Mouse (Mus musculus) liver, postnatal 0 days (tissue): ENCODE data around the gene Cacnb1. TPM values are rescaled to one million over a fixed set of nuclear protein-coding genes. Genes with fewer than 3 reads are reported as not detected.
A peak's percentile ranks its signal among the peaks of the same experiment; 100 is the strongest.

Source experiments
- ATAC-seq: fragments of 200-750 bp; cut with Nextera tagmentation; 2 replicates; pipeline ENCODE4 v1.8.0; 2017; ENCODE audit warnings: mild to moderate bottlenecking, moderate library complexity
- DNase-seq: peaks from one replicate; pipeline ENCODE4 v3.0.0-alpha.2; 2016
- H3K27ac ChIP-seq: fragments of 300-500 bp; sonication (generic); 2 replicates; pipeline ENCODE4 v1.5.1; 2014; ENCODE audit warnings: antibody characterized with exemption, moderate library complexity, mild to moderate bottlenecking, low read depth
- H3K27me3 ChIP-seq: fragments of 300-500 bp; sonication (generic); 2 replicates; pipeline ENCODE4 v1.6.1; 2014; ENCODE audit warnings: low read length, control low read depth, mixed read lengths; ENCODE audit not compliant: insufficient read depth
- H3K36me3 ChIP-seq: fragments of 300-500 bp; sonication (generic); replicated peaks from 2 replicates; pipeline ENCODE4 v1.6.1; 2014; ENCODE audit warnings: mild to moderate bottlenecking, control low read depth, low read length, moderate library complexity, mixed read lengths; ENCODE audit not compliant: insufficient read depth
- H3K4me1 ChIP-seq: fragments of 300-500 bp; sonication (generic); 2 replicates; pipeline ENCODE4 v1.6.1; 2014; ENCODE audit warnings: antibody characterized with exemption, mild to moderate bottlenecking, control low read depth; ENCODE audit not compliant: insufficient read depth
- H3K4me2 ChIP-seq: fragments of 300-500 bp; sonication (generic); 2 replicates; pipeline ENCODE4 v1.6.1; 2014; ENCODE audit warnings: low read depth, mild to moderate bottlenecking, low read length, moderate library complexity, mixed read lengths
- H3K4me3 ChIP-seq: fragments of 300-500 bp; sonication (generic); 2 replicates; pipeline ENCODE4 v1.5.1; 2014; ENCODE audit warnings: low read depth, low read length
- H3K9ac ChIP-seq: fragments of 300-500 bp; sonication (generic); replicated peaks from 2 replicates; pipeline ENCODE4 v1.6.1; 2014; ENCODE audit warnings: mild to moderate bottlenecking, moderate library complexity
- H3K9me3 ChIP-seq: fragments of 300-500 bp; sonication (generic); 2 replicates; pipeline ENCODE4 v1.6.1; 2016; ENCODE audit warnings: mild to moderate bottlenecking, control low read depth, low read length, mixed read lengths
- CTCF ChIP-seq: sonication (generic); IDR thresholded peaks from 2 replicates; pipeline ENCODE4 v1.5.1; 2016; ENCODE audit warnings: antibody characterized with exemption, low read depth
- EP300 ChIP-seq: IDR thresholded peaks from 2 replicates; pipeline ENCODE4 v1.6.1; 2016; ENCODE audit warnings: antibody characterized with exemption, low read depth, mild to moderate bottlenecking
- whole genome bisulfite sequencing: fragments of 180-500 bp; shearing (Covaris S2); extraction: QIAGEN DNeasy Blood & Tissue Kit; methylation state at CpG from one replicate; pipeline ENCODE4 v1.1.7; 2014; ENCODE audit not compliant: insufficient replicate concordance; 5-methylcytosine and 5-hydroxymethylcytosine counted together
- polyA plus RNA-seq: library from polyadenylated mRNA; unstranded; fragments of >200 nt; fragmentation: Nextera tagmentation; extraction: Ambion mirVana; gene quantifications from 2 replicates; pipeline ENCODE4 v1.2.1, GENCODE M21; 2015

Gene Cacnb1
- polyA plus RNA-seq, 1 experiment from 2014 or later = 0.23 TPM

DNA sequence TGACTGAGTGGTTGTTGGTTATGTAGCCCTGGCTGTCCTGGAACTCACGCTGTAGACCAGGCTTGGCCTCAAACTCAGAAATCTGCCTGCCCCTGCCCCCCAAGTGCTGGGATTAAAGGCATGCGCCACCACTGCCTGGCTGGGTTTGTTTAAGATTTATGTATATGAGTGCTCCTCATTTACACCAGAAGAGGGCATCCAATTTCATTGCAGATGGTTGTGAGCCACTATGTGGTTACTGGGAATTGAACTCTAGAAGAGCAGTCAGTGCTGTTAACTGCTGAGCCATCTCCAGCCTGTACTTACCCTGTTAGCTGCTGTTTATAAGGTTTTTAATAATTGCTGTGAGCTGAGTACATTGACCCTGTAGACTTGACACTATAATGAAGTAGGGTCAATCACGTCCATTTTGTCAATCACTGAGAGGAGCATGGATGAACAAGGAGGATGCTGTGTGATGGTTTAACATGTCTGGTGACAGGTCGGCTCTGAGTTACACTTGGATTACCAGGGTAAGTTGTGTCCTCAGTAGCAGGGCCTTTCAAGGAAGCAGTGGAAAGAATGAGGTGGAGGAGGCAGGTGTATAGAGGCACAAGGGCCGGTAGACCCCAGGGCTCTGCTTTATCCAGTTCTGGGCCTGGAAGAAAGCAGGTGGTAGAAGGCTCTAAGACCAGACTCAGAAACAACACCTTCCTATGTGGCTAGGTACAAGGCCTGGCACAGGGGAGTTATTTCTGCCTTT, 8.0 kb upstream of the Cacnb1 start:
- DNase-seq (no peak), ATAC-seq (no peak)
- Histone ChIP-seq H3K27me3 (peaks cover 5% of the 10 kb centered on the region; the same call in 1 of the 2 replicates), H3K27ac (no peak overlapping the region), H3K9me3 (no peaks in the 10 kb centered on the region), H3K4me3 (no peak overlapping the region), H3K36me3 (peaks cover 33% of the 10 kb centered on the region), H3K4me2 (no peak overlapping the region), H3K4me1 (peaks cover 4% of the 10 kb centered on the region), H3K9ac (no peak overlapping the region)
- peak; percentile 32 for TF ChIP-seq CTCF
- TF ChIP-seq EP300 = no peak
- WGBS = 68% methylated on average over 5 of the region's 5 CpGs

DNA sequence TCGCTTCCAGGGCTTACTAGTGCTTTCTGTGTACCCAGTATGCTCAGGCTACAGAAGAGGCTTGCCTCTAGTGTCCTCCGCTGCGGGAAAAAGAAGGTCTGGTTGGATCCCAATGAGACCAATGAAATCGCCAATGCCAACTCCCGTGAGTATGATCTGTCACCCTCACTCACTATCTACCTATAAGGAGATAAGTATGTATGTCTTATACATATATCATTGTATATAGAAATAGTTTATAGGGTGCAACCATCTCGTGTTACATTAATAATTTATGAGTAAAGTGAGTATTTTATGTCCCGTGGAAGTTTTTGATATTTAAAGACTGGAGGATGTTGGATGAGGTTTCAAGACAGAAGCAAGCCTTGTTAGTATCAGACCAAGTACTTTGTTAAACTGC, 5.0 kb upstream of the Cacnb1 start:
- Histone ChIP-seq H3K4me3 (peak overlapping the region; percentile 83), H3K27ac (no peak overlapping the region), H3K27me3 (no peaks in the 10 kb centered on the region), H3K4me2 (peak overlapping the region; percentile 93), H3K4me1 (peaks cover 7% of the 10 kb centered on the region), H3K36me3 (peaks cover 33% of the 10 kb centered on the region), H3K9ac (peak overlapping the region; percentile 90), H3K9me3 (no peaks in the 10 kb centered on the region)
- TF ChIP-seq CTCF = no peak
- TF ChIP-seq EP300 = no peak
- ATAC-seq (no peak), DNase-seq (no peak)
- WGBS = 12% methylated on average over 7 of the region's 7 CpGs

DNA sequence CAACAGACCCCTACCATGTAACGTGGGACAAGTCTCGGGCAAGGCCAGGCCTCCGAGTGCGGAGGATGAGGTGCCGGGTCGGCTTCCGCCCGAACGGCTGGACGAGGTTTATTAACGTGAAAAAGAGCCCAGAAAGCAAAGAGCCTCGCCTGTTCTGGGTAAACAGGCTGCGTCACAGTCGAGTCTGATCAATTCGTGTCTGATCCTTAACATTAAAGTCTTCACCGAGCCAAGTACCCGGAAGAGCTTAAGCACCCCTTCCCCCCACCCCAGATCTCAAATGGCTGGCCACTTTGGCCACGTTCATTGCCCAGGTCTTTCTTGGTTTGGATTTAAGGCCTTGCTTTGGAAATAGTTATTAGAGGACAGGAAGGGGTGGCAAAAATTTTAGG, 4.5 kb upstream of the Cacnb1 start:
- TF ChIP-seq CTCF = no peak
- TF ChIP-seq EP300 = no peak

DNA sequence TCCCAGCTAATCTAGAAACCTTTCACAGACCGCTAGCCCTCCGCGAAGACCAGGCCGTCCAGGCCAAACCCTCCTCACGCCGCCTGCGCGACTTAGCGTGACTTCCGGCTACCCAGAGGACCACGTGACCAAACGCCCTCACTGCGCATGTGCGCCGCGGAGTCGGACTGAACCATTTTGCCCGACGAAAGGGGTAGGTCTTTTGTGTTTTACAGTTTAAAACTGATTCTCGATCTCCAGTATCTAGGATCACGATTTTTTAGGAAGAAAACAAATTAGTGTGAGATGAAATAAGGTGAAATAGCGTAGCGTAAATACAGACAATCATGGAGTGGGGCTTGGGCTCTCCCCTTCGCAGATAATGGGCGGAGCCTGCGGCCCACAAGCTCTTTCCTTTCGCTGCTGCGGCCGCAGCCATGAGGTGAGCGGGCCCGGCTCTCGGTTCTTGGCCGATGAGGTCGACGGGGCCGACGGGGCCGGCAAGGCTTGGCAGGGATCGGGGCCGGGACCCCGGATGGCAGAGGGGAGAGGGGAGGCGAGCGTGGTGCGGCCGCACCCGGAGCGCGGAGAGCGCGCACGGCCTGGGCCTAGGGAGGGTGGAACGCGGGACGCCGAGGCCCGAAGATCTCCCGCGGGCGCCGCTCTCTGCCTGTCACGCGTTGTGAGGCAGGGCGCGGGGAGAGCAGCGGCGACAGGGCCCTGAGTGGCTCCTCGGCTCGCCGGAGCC, 3.9 kb upstream of the Cacnb1 start, which contains the start of gene Rpl19:
Rpl19 (plus strand) TSS at position 141 of the 727 bp plus-strand sequence.
- H3K9ac ChIP-seq = peak within 1 kb of the TSS; percentile 90
- peaks cover 13% of the 10 kb centered on the region for H3K4me1 ChIP-seq
- DNase-seq (peak; percentile 92), ATAC-seq (peak; percentile 87)
- H3K27me3 ChIP-seq = peaks cover 4% of the 10 kb centered on the region; the same call in 1 of the 2 replicates
- no peaks in the 10 kb centered on the region for H3K9me3 ChIP-seq
- H3K4me2 ChIP-seq = peak within 1 kb of the TSS; percentile 93
- peaks cover 33% of the 10 kb centered on the region for H3K36me3 ChIP-seq
- TF ChIP-seq CTCF = no peak
- peak; percentile 75; the same call in 1 of the 2 replicates for TF ChIP-seq EP300
- H3K4me3 ChIP-seq = peak within 1 kb of the TSS; percentile 83
- under 1% methylated on average over 65 of the region's 69 CpGs for WGBS
- peak within 1 kb of the TSS; percentile 84 for H3K27ac ChIP-seq

More for the DNA sequence above, 4.5 kb upstream of the Cacnb1 start:
- WGBS = 0% methylated on average over 18 of the region's 18 CpGs
- DNase-seq = no peak
- Histone ChIP-seq H3K27ac (peak overlapping the region; percentile 84), H3K36me3 (peaks cover 33% of the 10 kb centered on the region), H3K4me3 (peak overlapping the region; percentile 83), H3K9ac (peak overlapping the region; percentile 90), H3K27me3 (no peaks in the 10 kb centered on the region), H3K4me1 (peaks cover 8% of the 10 kb centered on the region), H3K9me3 (no peaks in the 10 kb centered on the region), H3K4me2 (peak overlapping the region; percentile 93)
- ATAC-seq = peak; percentile 7; the same call in 1 of the 2 replicates

DNA sequence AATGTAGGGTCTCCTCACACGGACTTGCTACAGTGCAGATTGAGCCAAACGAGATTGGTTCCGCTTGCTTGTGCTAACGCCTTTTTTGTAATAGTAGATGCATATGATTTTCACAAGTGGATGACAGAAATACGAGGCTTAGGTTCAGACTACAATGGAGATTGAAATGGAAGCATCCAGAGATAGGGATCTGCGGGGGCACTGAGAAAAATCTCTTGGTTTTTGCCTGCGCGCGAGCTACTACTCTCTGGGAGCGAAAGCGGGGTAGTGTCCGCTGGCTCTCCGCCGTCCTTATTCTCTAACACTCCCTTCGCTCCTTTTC, 3.4 kb upstream of the Cacnb1 start:
- H3K36me3 ChIP-seq = peaks cover 31% of the 10 kb centered on the region
- ATAC-seq (peak; percentile 7; the same call in 1 of the 2 replicates), DNase-seq (no peak)
- H3K4me3 ChIP-seq = peak overlapping the region; percentile 83
- peaks cover 18% of the 10 kb centered on the region for H3K4me1 ChIP-seq
- H3K27me3 ChIP-seq = peaks cover 9% of the 10 kb centered on the region
- peak overlapping the region; percentile 93 for H3K4me2 ChIP-seq
- peak overlapping the region; percentile 90 for H3K9ac ChIP-seq
- TF ChIP-seq CTCF (no peak), EP300 (no peak)
- 7% methylated on average over 15 of the region's 15 CpGs for WGBS
- peak overlapping the region; percentile 84 for H3K27ac ChIP-seq
- no peaks in the 10 kb centered on the region for H3K9me3 ChIP-seq

DNA sequence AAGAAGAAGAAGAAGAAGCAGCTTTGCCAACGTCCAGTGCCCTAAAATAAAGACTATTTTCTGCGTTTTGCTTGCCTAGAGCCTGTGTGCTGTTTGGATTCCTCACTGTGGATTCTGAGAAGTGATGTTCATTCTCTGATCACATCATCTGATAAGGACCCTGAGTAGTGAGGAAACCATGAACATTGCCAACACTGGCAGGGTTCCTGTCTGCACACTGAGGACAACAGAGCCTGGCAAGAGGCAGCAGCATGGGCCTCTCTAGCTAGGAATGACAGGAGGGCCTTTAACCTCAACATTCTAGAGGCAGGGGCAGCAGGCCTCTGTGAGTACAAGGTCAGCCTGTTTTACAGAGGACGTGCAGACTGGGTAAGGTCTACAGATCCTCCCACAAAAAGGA, 1.7 kb upstream of the Cacnb1 start:
- Histone ChIP-seq H3K9ac (no peak overlapping the region), H3K4me1 (peaks cover 18% of the 10 kb centered on the region), H3K27ac (no peak overlapping the region), H3K9me3 (no peaks in the 10 kb centered on the region), H3K4me3 (no peak overlapping the region), H3K27me3 (peaks cover 11% of the 10 kb centered on the region), H3K36me3 (peaks cover 15% of the 10 kb centered on the region), H3K4me2 (no peak overlapping the region)
- ATAC-seq (no peak), DNase-seq (no peak)
- WGBS = 58% methylated on average over 3 of the region's 3 CpGs
- TF ChIP-seq EP300 = no peak
- no peak for TF ChIP-seq CTCF
